Mouse (Mus musculus): ENCODE results near the gene Cldn15. TPM values are rescaled to one million over a fixed set of nuclear protein-coding genes. Genes with fewer than 3 reads are reported as not detected.

Gene Cldn15
- total RNA-seq, 2 experiments from 2014 or later = 8.9 to 10.4 TPM

- intact Hi-C loops (cut with DNase I) = loop anchor here (1.0 kb wide), 1 partner anchor 41 kb away; no protein-coding TSS in a partner anchor
- peak; percentile 48 for DNase-seq (ENCODE audit: low spot score)
These were observed 4.3 kb downstream of the Cldn15 start for GRCm38 (mm10) chr5:136970703-136971102.

GRCm38 (mm10) chr5:136973670-136974069, 7.3 kb downstream of the Cldn15 start:
- DNase-seq (ENCODE audit: low spot score) = no peak
- intact Hi-C loops (cut with DNase I) = no loop called here

GRCm38 (mm10) chr5:136977769-136978168, 11.4 kb downstream of the Cldn15 start:
- intact Hi-C loops (cut with DNase I) = no loop called here
- DNase-seq (ENCODE audit: low spot score) = no peak

GRCm38 (mm10) chr5:136979762-136980161, 13.3 kb downstream of the Cldn15 start:
- intact Hi-C loops (cut with DNase I) = no loop called here
- no peak for DNase-seq (ENCODE audit: low spot score)

DNA sequence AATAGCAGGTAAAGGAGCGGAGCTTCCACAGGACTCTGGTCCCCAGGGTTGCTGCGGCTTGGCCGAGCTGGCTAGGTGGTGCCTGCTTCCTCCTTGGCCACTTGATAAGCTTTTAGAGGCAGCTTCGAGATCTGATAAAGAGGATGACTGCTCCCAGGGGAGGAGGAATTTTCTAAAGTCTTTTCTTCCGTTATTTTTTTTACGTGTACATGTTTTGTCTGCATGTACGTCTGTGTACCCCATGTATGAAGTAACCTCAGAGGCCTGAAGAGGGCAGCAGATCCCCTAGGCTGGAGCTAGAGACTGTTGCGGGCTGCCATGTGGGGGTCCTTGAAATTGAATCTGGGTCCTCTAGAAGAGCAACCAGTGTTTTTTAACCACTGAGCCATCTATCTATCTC, 14.6 kb downstream of the Cldn15 start:
- intact Hi-C loops (cut with DNase I) = no loop called here
- DNase-seq (ENCODE audit: low spot score) = no peak

DNA sequence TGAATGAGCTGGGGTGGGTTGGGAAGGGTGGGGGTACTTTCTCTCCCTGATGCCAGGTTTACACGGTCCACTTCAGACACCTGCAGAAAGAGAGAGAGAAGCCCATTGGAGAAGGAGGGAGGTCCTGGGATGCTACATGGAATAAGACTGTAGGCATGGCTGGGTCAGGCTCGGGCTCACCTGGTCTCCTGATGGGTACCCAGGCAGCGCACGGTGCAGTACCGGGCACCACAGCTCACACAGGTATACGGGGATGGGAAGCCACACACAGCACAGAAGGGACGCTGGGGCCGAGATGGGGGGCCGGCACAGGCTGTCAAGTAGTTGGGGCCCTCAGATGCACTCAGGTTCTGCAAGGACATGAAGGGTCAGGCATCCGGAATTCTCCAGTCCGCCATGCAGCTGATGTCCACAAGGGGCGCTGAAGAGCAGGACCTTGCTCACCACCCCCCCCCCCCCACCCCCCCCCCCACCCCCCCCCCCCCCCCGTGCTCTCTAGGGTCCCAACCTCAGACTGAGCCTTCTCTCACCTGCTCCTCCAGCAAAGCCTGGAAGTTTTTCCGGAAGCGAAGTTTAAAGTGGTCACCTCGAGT, 16.0 kb downstream of the Cldn15 start:
- no peak for DNase-seq (ENCODE audit: low spot score)
- intact Hi-C loops (cut with DNase I) = no loop called here

GRCm38 (mm10) chr5:136984828-136985227, 18.4 kb downstream of the Cldn15 start:
- no peak for DNase-seq (ENCODE audit: low spot score)
- intact Hi-C loops (cut with DNase I) = loop anchor here (5.0 kb wide), 1 partner anchor 792 kb away; the partner anchor contains the start of gene Ppp1r35

GRCm38 (mm10) chr5:136986695-136987137, 20.3 kb downstream of the Cldn15 start, which contains the start of gene Plod3:
Gene Plod3, plus strand, starts transcription at chr5:136987019.
- peak; percentile 94 for DNase-seq (ENCODE audit: low spot score)
- intact Hi-C loops (cut with DNase I) = loop anchor here (2.0 to 5.0 kb wide), 2 partner anchors 24 to 791 kb away; partner anchors contain the start of gene Ppp1r35

- intact Hi-C loops (cut with DNase I) = loop anchor here (2.0 to 5.0 kb wide), 2 partner anchors 25 to 790 kb away; partner anchors contain the start of gene Ppp1r35
- DNase-seq (ENCODE audit: low spot score) = peak; percentile 81
These were observed 20.9 kb downstream of the Cldn15 start for GRCm38 (mm10) chr5:136987138-136987933.

GRCm38 (mm10) chr5:136987934-136988271, 21.5 kb downstream of the Cldn15 start, which contains the start of gene Znhit1:
Gene Znhit1, minus strand, starts transcription at chr5:136988021.
- intact Hi-C loops (cut with DNase I) = loop anchor here (2.0 to 5.0 kb wide), 2 partner anchors 25 to 789 kb away; partner anchors contain the start of gene Ppp1r35

DNA sequence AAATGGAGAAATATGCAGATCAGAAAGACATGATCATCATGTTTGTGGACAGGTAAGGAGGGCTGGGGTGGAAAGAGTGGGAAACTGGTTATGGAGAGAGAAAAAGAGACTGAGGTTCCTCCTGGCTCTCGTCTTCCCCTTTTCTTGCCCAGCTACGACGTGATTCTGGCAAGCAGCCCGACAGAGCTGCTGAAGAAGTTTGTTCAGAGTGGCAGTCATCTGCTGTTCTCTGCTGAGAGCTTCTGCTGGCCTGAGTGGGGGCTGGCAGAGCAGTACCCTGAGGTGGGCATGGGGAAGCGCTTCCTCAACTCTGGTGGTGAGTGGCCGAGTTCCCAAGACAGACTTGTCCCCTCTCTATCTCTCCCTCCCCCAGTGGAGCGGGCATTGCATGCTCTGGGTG, 22.0 kb downstream of the Cldn15 start:
- DNase-seq (ENCODE audit: low spot score) = no peak
- intact Hi-C loops (cut with DNase I) = loop anchor here (5.0 kb wide), 1 partner anchor 789 kb away; the partner anchor contains the start of gene Ppp1r35

More at GRCm38 (mm10) chr5:136987934-136988271, 21.5 kb downstream of the Cldn15 start, which contains the start of gene Znhit1:
- no peak for DNase-seq (ENCODE audit: low spot score)

DNA sequence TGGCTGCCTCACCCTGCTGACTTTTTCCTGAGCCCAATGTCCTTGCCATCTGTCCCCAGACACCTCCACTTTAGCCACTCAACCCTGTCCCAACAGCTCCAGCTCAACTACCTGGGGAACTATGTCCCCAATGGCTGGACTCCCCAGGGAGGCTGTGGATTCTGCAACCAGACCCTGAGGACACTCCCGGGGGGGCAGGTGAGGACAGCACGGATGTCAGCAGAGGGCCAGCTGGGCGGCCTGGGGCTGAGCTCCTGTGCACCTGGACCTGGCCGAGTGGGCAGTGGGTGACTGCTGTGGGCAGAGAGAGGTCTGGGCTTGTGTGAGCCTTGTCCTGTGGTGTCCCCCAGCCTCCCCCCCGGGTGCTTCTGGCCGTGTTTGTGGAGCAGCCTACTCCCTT, 23.4 kb downstream of the Cldn15 start:
- intact Hi-C loops (cut with DNase I) = loop anchor here (5.0 kb wide), 1 partner anchor 788 kb away; the partner anchor contains the start of gene Ppp1r35

GRCm38 (mm10) chr5:136999449-136999848, 33.0 kb downstream of the Cldn15 start:
- no peak for DNase-seq (ENCODE audit: low spot score)
- intact Hi-C loops (cut with DNase I) = no loop called here

More for the DNA sequence above, 23.4 kb downstream of the Cldn15 start:
- DNase-seq (ENCODE audit: low spot score) = no peak

- intact Hi-C loops (cut with DNase I) = no loop called here
- no peak for DNase-seq (ENCODE audit: low spot score)
These were observed 34.2 kb downstream of the Cldn15 start for GRCm38 (mm10) chr5:137000612-137001011.

DNA sequence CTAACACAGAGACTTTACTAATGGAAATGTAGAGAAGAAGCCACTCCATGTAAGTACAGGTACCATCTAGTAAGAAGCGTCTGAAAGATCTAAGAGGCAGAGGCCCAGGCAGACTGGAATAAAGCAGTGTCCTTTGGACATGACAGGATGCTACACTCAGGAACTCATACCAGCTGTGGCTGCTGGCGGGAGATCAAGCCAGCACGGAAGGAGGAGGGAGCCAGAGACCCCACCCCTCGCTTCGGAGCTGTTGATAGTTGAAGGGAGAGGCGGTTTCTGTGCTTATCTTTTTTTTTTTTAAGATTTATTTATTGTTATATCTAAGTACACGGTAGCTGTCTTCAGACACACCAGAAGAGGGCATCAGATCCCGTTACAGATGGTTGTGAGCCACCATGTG, 40.9 kb downstream of the Cldn15 start:
- intact Hi-C loops (cut with DNase I) = no loop called here
- no peak for DNase-seq (ENCODE audit: low spot score)

DNA sequence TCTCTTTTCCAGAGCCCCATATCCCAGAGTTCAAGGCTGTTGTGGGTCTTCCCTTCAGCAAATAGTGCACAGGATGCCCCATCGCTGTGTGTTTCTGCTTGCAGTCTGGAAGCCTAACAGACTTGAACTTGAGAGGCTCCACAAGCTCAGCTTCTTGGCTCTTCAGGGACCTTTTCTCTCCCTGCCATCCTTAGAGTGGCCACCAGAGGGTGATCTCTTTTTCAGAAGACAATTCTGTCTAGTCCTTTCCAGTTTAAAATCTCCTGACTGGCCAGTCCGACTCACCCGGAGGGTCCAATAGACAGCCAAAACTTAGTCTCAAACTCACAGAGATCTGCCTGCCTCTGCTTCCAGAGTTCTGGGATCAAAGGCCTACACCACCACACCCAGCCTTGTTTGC, 43.6 kb downstream of the Cldn15 start:
- intact Hi-C loops (cut with DNase I) = no loop called here
- no peak for DNase-seq (ENCODE audit: low spot score)

- no peak for DNase-seq (ENCODE audit: low spot score)
- intact Hi-C loops (cut with DNase I) = no loop called here
These were observed 46.1 kb downstream of the Cldn15 start for GRCm38 (mm10) chr5:137012401-137012950.

- DNase-seq (ENCODE audit: low spot score) = no peak
- intact Hi-C loops (cut with DNase I) = no loop called here
These were observed 49.5 kb downstream of the Cldn15 start for GRCm38 (mm10) chr5:137015913-137016312.

GRCm38 (mm10) chr5:137024318-137024717, 57.9 kb downstream of the Cldn15 start:
- no peak for DNase-seq (ENCODE audit: low spot score)

DNA sequence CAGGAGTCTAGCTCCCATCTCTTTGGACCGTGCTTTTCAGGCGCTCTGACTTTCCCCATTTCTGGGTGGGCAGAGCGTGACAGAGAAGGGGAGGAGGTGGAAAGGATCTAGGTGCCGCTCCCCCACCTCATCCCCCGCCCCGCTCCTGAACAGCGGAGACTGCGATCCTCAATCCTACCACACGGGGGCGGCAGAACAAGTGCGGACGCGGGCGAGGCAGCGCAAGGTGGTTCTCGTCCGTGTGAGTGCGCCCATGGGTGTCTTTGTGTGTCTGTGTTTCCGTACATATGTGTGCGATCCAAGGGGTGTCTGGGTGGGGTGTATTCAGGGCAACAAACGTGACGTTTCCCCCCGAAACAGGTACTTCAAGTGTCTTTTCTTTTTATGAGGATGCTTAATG, 58.7 kb downstream of the Cldn15 start:
- intact Hi-C loops (cut with DNase I) = no loop called here
- peak; percentile 36 for DNase-seq (ENCODE audit: low spot score)

More at GRCm38 (mm10) chr5:137024318-137024717, 57.9 kb downstream of the Cldn15 start:
- intact Hi-C loops (cut with DNase I) = loop anchor here (1.0 kb wide), 1 partner anchor 83 kb away; no protein-coding TSS in a partner anchor
